Mouse (Mus musculus): Measurements from ENCODE around the gene Klhl10. TPM values are rescaled to one million over a fixed set of nuclear protein-coding genes. Genes with fewer than 3 reads are reported as not detected.

Klhl10 gene
- total RNA-seq, 2 experiments from 2014 or later = 0.81 to 2.1 TPM

Small RNA genes lying within 50 kb of the gene (microRNA-seq; reads per million reads assigned to microRNA genes)
- gene Gm27374 (not detected), gene Mir7116 (not detected)

Other genes starting within 250 kb of the Klhl10 start
- gene Krt9, start 248.7 kb upstream of the Klhl10 start, total RNA-seq (2021) = under 1 TPM in 1 of 2 experiments, not detected in 1; 0.21 TPM
- 1 to 10 TPM in 1 of 2 experiments, under 1 TPM in 1; 0.45 to 1.2 TPM for gene Krt14, start 234.4 kb upstream of the Klhl10 start, total RNA-seq (2021)
- not detected for gene Krt16, start 193.0 kb upstream of the Klhl10 start, total RNA-seq (2021)
- gene Krt17, start 180.9 kb upstream of the Klhl10 start, total RNA-seq (2021) = not detected
- not detected for gene Krt42, start 172.0 kb upstream of the Klhl10 start, total RNA-seq (2021)
- gene Eif1, start 122.0 kb upstream of the Klhl10 start, total RNA-seq (2021) = 1,000 to 10,000 TPM in 1 of 2 experiments, 100 to 1,000 TPM in 1; 930 to 1,143 TPM
- gene Gast, start 107.5 kb upstream of the Klhl10 start, total RNA-seq (2021) = not detected
- gene Hap1, start 85.8 kb upstream of the Klhl10 start, total RNA-seq (2021) = 10 to 100 TPM; 42.8 to 54.2 TPM
- 10 to 100 TPM; 89.6 to 99.0 TPM for gene Jup, start 44.2 kb upstream of the Klhl10 start, total RNA-seq (2021)
- 10 to 100 TPM; 29.4 to 30.1 TPM for gene P3h4, start 27.1 kb upstream of the Klhl10 start, total RNA-seq (2021)
- 10 to 100 TPM; 46.5 to 49.1 TPM for gene Fkbp10, start 26.2 kb upstream of the Klhl10 start, total RNA-seq (2021)
- 10 to 100 TPM; 42.6 to 54.8 TPM for gene Nt5c3b, start 109 bp upstream of the Klhl10 start, total RNA-seq (2021)
- gene Klhl11, start 30.8 kb downstream of the Klhl10 start, total RNA-seq (2021) = 10 to 100 TPM; 35.0 to 36.3 TPM
- 100 to 1,000 TPM; 380 to 552 TPM for gene Acly, start 86.1 kb downstream of the Klhl10 start, total RNA-seq (2021)
- 1 to 10 TPM; 1.4 to 1.6 TPM for gene Ttc25, start 103.7 kb downstream of the Klhl10 start, total RNA-seq (2021)
- 10 to 100 TPM; 32.9 to 35.7 TPM for gene Cnp, start 133.0 kb downstream of the Klhl10 start, total RNA-seq (2021)
- 10 to 100 TPM; 44.9 to 54.3 TPM for gene Nkiras2, start 177.3 kb downstream of the Klhl10 start, total RNA-seq (2021)
- 100 to 1,000 TPM; 212 to 265 TPM for gene Dnajc7, start 178.3 kb downstream of the Klhl10 start, total RNA-seq (2021)